Mouse (Mus musculus) CD4-positive helper T cell, adult 2 months (primary cell): ENCODE results near the gene Fam129b.
A peak's percentile ranks its signal among the peaks of the same experiment; 100 is the strongest.

Source experiments
- DNase-seq: peaks from one replicate; pipeline ENCODE4 v3.0.0-alpha.2; 2012; ENCODE audit warnings: low read depth, missing footprints, low spot score

Gene Fam129b

GRCm38 (mm10) chr2:32964659-32965457, 88.9 kb downstream of the Fam129b start:
- no peak for DNase-seq

DNA sequence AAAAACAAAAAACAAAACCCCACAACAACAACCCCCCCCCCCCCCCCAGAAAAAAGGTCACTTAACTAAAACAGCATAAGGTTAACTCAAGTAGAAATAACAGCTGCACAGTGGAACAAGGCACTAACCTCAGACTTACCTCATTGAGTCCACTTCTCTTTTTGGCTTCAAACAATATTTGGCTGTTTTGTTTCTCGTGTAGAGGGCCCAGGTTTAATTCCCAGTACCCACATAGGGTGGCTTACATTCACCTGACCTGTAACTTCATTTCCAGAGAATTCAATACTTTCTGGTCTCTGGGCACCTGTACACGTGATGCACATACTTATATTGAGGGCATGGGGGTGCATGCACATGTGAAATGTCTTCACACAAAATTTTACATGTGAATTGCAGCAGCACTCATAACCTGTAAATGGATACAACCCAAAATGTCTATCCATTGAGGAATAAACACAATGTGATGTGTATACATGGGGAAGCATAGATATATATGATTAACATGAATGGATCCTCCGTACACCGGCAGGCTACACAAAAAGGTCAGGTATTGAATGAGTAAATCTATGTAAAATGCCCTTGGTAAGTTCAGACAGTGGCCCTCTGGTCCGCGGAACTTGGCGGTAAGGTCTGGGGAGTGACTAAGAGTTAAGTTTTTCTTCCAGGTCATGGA, 89.7 kb downstream of the Fam129b start:
- DNase-seq = no peak

GRCm38 (mm10) chr2:32966184-32966688, 90.3 kb downstream of the Fam129b start:
- DNase-seq = peak; percentile 28

DNA sequence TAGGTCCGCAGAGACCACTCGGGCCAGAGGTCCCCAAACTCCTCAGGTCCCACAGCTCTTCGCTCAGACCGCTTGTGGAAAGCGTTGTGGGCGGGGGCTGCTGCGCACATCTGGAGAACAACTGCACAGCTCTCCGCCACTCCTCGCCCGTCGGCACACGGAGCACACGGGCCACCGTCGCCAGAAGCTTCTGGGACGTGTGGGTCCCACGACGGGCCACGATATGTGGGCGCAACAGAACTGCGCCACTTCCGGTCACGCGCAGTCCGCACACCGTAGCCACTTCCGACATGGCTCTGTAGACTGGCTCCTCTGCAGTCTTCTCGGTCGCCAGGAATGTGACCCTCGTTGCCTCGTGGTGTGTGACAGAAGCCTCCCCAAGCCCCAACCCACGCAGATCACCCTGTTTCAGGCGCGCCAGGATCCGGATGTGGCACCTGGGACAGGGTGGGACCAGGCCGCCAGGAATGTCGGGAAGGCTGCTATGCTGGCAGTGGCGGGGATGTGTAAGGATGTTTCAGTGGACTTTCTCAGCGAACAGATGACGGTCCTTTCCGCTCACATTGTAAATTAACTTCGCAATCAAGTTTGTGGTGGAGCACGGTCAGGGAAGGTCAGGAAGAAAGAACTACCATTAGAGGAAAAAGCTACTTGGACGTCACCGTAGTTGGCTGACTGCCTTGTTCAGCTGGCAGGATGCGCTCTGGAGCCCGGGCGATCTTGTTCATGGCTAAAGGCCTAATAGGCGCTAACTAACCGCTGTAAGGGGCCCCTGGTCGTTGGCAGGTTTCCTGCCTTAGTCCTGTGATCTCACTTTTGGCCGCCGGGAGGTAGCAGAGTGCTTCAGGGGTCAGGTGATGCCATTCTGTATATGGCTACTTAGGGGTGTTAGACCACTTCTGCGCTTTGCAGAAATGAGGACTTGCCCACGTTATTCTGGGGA, 91.0 kb downstream of the Fam129b start:
- peak; percentile 90 for DNase-seq

GRCm38 (mm10) chr2:32968024-32968614, 92.2 kb downstream of the Fam129b start:
- no peak for DNase-seq

DNA sequence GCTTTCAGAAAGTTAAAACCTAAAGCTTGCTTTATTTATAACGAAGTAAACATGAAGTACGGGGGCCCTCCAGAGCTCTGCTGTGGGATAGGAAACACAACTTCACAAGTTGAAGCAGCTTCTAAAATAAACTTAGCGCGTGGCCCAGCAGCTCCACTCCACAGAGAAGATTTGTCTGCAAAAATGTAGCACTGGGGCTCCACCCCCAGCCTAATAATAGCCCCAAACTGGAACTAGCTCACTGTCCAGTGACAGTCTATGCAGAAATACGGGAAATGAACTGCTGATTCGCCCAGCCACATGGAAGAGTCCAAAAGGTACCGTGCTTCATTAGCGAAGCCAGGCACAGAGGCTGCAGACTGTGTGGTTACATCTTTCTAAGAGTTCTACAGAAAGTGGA, 93.4 kb downstream of the Fam129b start:
- no peak for DNase-seq

DNA sequence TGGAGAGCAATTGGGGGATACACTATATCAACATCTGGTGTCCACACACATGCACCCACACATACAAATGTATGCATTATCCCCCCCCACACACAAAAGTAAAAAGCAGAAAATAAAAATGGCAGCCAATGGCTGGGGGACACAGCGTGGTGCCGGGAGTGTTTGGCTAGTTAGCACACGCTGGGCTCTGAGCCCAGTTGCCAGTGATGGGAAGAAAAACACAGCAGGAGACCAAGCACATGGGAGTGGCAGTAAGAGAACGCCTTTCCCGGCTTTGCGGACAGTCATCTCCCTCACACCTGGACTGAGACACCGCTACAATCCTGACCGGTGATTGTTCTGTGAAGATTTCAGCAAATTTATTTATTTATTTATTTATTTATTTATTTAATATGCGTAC, 95.3 kb downstream of the Fam129b start:
- no peak for DNase-seq

- no peak for DNase-seq
These were observed 98.3 kb downstream of the Fam129b start for GRCm38 (mm10) chr2:32974216-32974615.
